Mouse (Mus musculus) kidney, embryonic 14.5 days (tissue): ENCODE measurements around the gene Gucy1b2. TPM values are rescaled to one million over a fixed set of nuclear protein-coding genes. Genes with fewer than 3 reads are reported as not detected.

Source experiments
- ATAC-seq: fragments of 200-750 bp; cut with Nextera tagmentation; 2 replicates; pipeline ENCODE4 v1.8.0; 2017; ENCODE audit warnings: moderate number of reproducible peaks, mild to moderate bottlenecking, moderate TSS enrichment, moderate library complexity; ENCODE audit not compliant: low FRiP score, low TSS enrichment
- H3K27ac ChIP-seq: fragments of 300-500 bp; sonication (generic); 2 replicates; pipeline ENCODE4 v1.5.1; 2014; ENCODE audit warnings: low read depth, mild to moderate bottlenecking, low read length, moderate library complexity, mixed read lengths
- H3K27me3 ChIP-seq: fragments of 300-500 bp; sonication (generic); 2 replicates; pipeline ENCODE4 v1.6.1; 2014; ENCODE audit warnings: mild to moderate bottlenecking, low read length; ENCODE audit not compliant: control insufficient read depth, insufficient read depth
- H3K36me3 ChIP-seq: fragments of 300-500 bp; sonication (generic); 2 replicates; pipeline ENCODE4 v1.6.1; 2014; ENCODE audit warnings: low read length, mixed read lengths; ENCODE audit not compliant: control insufficient read depth, insufficient read depth
- H3K4me1 ChIP-seq: fragments of 300-500 bp; sonication (generic); 2 replicates; pipeline ENCODE4 v1.6.1; 2014; ENCODE audit warnings: low read length, mixed read lengths; ENCODE audit not compliant: control insufficient read depth, insufficient read depth
- H3K4me2 ChIP-seq: fragments of 300-500 bp; sonication (generic); replicated peaks from 2 replicates; pipeline ENCODE4 v1.6.1; 2014; ENCODE audit warnings: low read depth, mild to moderate bottlenecking, low read length
- H3K4me3 ChIP-seq: fragments of 300-500 bp; sonication (generic); 2 replicates; pipeline ENCODE4 v1.5.1; 2014; ENCODE audit warnings: mild to moderate bottlenecking, low read length
- H3K9ac ChIP-seq: fragments of 300-500 bp; sonication (generic); 2 replicates; pipeline ENCODE4 v1.6.1; 2014; ENCODE audit warnings: low read depth, mild to moderate bottlenecking, low read length, moderate library complexity
- H3K9me3 ChIP-seq: fragments of 300-500 bp; sonication (generic); 2 replicates; pipeline ENCODE4 v1.6.1; 2016; ENCODE audit warnings: low read length; ENCODE audit not compliant: control insufficient read depth
- WGBS: fragments of 180-500 bp; shearing (Covaris S2); extraction: QIAGEN DNeasy Blood & Tissue Kit; methylation state at CpG from one replicate; pipeline ENCODE4 v1.1.7; 2014; 5-methylcytosine and 5-hydroxymethylcytosine counted together
- polyA plus RNA-seq: library from polyadenylated mRNA; unstranded; fragments of >200 nt; fragmentation: Nextera tagmentation; extraction: Ambion mirVana; gene quantifications from 2 replicates; pipeline ENCODE4 v1.2.1, GENCODE M21; 2014

Gucy1b2 gene
- polyA plus RNA-seq, 1 experiment from 2014 or later = not detected

DNA sequence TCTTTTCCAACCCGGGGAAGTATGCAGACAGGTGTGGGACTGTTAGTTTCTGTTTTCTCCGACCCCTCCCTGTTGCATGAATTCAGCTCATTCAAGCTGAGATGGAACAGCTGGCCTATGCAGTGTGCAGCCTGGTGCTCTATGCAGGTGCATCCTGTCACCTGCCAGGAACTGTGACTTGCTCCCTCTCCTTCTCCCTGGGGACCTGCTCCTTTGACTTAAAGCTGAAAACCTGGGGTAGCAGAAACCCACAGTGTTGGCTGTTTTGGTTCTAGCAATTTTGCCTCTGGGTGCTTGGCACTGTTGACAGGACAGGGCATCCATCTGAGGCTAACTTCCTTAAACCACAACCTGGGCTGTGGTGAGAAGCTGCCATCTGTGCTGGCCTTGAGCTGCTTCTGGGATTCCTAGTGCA, 30.8 kb downstream of the Gucy1b2 start:
- no peaks in the 10 kb centered on the region for H3K9me3 ChIP-seq
- H3K4me3 ChIP-seq = no peak overlapping the region
- no peak overlapping the region for H3K9ac ChIP-seq
- H3K4me2 ChIP-seq = no peak overlapping the region
- ATAC-seq = no peak
- H3K36me3 ChIP-seq = no peaks in the 10 kb centered on the region
- 46% methylated on average over 2 of the region's 2 CpGs for WGBS
- no peaks in the 10 kb centered on the region for H3K4me1 ChIP-seq
- H3K27ac ChIP-seq = no peak overlapping the region
- H3K27me3 ChIP-seq = no peaks in the 10 kb centered on the region

DNA sequence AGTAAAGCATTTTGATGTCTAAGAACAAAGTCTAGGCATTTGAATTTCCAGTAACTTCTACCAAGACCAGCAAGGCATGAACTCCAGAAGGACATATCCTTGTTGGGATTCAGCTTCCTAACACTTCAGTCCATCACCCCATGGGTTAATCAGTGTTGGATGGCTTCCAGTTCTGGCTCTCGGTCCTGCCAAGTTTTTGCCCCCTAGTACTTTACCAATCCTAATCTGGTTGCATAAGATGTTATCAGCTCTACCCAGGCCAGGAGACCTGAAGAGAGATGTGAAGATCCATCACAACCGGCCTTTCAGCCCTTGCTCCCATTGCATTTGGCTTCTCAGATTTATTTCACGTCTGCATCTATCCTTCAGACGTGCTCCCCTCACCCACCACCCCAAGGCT, 33.8 kb downstream of the Gucy1b2 start:
- no peak for ATAC-seq
- H3K9me3 ChIP-seq = no peaks in the 10 kb centered on the region
- no peaks in the 10 kb centered on the region for H3K4me1 ChIP-seq
- no peaks in the 10 kb centered on the region for H3K36me3 ChIP-seq
- no peak overlapping the region for H3K4me2 ChIP-seq
- H3K27me3 ChIP-seq = no peaks in the 10 kb centered on the region
- H3K9ac ChIP-seq = no peak overlapping the region
- H3K27ac ChIP-seq = no peak overlapping the region
- WGBS = 72% methylated on average over 4 of the region's 4 CpGs
- no peak overlapping the region for H3K4me3 ChIP-seq

DNA sequence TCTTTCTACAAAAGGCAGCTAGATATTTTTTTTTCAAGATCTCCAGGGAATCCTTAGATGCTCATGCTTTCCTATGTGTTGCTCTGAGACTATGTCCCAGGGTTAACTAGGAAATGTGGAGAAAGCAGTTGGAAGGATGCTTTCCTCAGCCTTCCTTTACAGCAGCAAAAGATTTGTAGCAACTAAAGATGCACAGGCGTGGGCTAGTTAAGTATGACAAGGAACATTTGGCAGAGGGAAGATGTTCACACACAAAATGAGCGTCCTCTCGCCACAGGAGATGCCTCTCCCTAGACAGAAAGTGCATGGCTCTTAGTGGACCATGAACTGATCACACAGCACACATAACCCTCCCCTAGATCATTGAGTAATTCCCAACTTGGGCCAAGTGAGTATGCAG, 38.6 kb downstream of the Gucy1b2 start:
- no peak overlapping the region for H3K4me2 ChIP-seq
- no peaks in the 10 kb centered on the region for H3K9me3 ChIP-seq
- H3K36me3 ChIP-seq = no peaks in the 10 kb centered on the region
- 77% methylated on average over 3 of the region's 3 CpGs for WGBS
- no peak overlapping the region for H3K4me3 ChIP-seq
- H3K9ac ChIP-seq = no peak overlapping the region
- H3K4me1 ChIP-seq = no peaks in the 10 kb centered on the region
- H3K27me3 ChIP-seq = no peaks in the 10 kb centered on the region
- H3K27ac ChIP-seq = no peak overlapping the region
- ATAC-seq = no peak

DNA sequence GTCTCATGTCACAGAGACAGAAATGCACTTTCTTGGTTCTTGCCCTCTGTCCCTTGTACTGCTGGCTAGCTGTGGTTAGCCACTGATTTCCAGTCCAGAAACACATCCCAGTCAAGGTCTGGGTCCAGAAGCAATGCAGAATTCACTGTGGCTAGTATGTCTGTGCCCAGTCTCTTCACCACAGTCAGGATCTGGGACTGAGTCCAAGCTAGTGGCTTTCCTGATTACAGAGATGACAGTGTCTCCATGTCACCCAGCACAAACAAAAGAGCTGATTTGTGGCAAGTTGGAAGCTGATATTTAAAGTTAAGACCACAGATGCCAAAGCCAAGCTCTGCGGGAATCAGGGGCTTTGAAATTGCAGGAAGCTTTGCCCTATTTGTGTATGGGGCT, 39.4 kb downstream of the Gucy1b2 start:
- H3K4me3 ChIP-seq = no peak overlapping the region
- no peaks in the 10 kb centered on the region for H3K9me3 ChIP-seq
- WGBS = 19% methylated on average over 1 of the region's 1 CpGs
- no peak overlapping the region for H3K4me2 ChIP-seq
- H3K4me1 ChIP-seq = no peaks in the 10 kb centered on the region
- H3K9ac ChIP-seq = no peak overlapping the region
- ATAC-seq = no peak
- no peaks in the 10 kb centered on the region for H3K36me3 ChIP-seq
- no peaks in the 10 kb centered on the region for H3K27me3 ChIP-seq
- H3K27ac ChIP-seq = no peak overlapping the region

DNA sequence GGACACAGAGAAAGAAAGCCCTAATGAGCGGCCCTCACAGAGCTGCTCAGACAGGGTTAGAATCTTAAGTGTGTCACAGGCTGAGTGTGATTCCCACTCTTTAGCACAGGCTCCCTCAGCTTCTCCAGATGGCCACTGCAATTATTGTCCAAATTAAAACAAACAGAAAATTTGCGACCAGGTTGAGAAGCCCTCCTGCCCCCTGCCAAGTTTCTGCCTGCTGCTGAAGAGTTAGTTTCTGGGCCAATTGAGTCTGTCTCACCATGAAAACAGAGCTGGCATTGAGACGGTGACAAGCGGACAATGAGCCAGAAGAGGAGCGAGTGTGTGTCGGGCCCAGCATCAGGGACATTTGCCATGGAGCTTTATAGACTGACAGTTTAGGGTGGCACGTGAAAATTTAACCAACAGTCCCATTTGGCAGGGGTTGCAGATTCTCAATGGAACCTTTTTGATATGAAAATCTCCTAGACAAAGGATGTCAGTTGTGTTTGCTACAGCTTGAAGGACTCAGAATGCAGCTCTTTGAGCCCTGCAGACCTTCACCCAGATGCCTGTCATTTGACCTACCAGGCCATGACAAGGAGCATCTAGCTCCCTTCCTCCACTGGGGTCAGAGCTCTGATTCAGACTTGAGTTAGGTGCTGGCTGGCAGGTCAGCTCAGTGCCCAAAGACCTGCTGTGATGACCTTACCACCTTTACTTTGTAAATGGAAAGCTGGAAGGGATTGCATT, 39.9 kb downstream of the Gucy1b2 start:
- no peak overlapping the region for H3K9ac ChIP-seq
- 57% methylated on average over 7 of the region's 7 CpGs for WGBS
- no peaks in the 10 kb centered on the region for H3K36me3 ChIP-seq
- no peak overlapping the region for H3K4me3 ChIP-seq
- no peak overlapping the region for H3K4me2 ChIP-seq
- no peaks in the 10 kb centered on the region for H3K9me3 ChIP-seq
- H3K27me3 ChIP-seq = no peaks in the 10 kb centered on the region
- no peak overlapping the region for H3K27ac ChIP-seq
- no peaks in the 10 kb centered on the region for H3K4me1 ChIP-seq
- no peak for ATAC-seq

DNA sequence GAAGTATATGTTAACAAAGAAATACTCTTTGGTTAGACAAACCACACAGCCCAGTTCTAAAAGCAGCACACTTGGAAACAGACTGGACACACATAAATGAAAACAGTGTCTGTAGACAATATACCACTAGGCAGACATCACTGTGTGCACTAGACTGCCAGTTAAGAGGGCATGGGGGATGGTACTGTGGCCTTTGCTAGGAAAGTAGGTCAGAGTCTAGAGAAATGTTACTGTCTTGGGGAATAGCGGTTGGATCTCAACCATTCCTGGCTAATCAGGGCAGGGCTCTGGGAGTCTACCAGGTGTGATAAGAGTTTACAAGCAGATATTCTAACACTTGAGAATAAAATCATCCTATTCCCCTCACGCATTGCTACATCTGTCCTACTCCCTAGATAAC, 60.7 kb downstream of the Gucy1b2 start:
- H3K27me3 ChIP-seq = no peaks in the 10 kb centered on the region
- H3K4me1 ChIP-seq = no peaks in the 10 kb centered on the region
- no peaks in the 10 kb centered on the region for H3K9me3 ChIP-seq
- H3K27ac ChIP-seq = no peak overlapping the region
- no peak overlapping the region for H3K4me3 ChIP-seq
- no peak overlapping the region for H3K4me2 ChIP-seq
- WGBS = 89% methylated on average over 2 of the region's 2 CpGs
- no peak for ATAC-seq
- H3K9ac ChIP-seq = no peak overlapping the region
- no peaks in the 10 kb centered on the region for H3K36me3 ChIP-seq

DNA sequence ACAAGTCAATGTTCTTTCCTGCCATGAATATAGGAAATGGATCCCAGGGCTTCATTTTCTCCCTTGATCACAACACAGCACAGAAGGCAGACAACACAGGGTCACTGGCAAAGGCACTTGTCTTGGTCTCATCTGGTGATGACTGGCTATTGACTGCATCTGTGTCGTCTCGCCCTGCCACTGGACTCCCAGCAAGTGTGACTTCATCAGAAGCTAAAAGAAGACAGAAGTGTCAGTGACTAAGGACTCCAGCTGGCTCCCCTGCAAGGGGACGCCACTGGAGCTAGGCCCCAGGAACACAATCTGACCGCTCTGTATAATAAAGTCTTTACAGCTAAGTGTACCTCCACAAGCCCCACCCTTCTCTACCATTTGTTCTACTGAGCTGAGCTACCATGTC, 63.3 kb downstream of the Gucy1b2 start:
- Histone ChIP-seq H3K4me2 (no peak overlapping the region), H3K4me1 (no peaks in the 10 kb centered on the region), H3K27ac (no peak overlapping the region), H3K4me3 (no peak overlapping the region), H3K9ac (no peak overlapping the region), H3K36me3 (no peaks in the 10 kb centered on the region), H3K27me3 (no peaks in the 10 kb centered on the region), H3K9me3 (no peaks in the 10 kb centered on the region)
- ATAC-seq = no peak
- 40% methylated on average over 4 of the region's 4 CpGs for WGBS

DNA sequence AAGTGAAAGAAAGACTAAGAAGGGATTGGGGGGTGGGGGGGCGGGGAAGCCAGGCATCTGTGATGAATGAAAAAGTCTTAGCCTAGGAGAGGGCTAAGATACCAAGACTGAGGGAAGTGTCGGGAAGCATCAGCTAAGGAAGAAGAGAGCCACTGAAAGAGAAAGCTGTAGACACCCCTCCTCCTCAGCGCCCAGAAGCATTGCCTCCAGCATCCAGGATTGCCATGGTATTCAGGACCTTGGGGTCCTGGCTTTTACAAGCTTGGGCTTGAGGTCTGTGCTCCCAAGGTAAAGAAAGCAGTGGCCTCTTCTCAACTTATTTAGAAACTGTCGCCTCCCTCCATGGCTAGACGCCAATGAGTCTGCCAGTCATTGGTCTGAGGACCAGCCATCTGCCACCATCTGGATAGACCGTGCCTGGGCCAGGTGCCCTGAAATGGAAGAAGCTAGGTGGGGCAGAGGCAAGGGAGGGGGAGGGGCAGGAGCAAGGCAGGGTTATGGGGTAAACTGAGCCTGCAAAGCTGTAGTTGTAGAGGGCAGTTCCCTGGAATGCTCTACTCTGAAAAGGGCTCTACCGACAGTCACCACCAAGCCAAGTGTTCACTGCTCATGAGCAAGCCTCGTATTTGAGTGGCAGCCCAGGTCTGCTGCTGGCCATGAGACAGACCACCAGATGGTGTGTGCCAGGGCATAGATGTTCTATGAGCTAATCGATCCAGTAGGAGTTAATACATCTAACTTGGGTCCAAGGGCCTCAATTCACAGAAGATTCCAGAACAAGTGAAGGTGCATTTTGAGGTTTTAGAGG, 66.2 kb downstream of the Gucy1b2 start:
- no peak overlapping the region for H3K9ac ChIP-seq
- no peaks in the 10 kb centered on the region for H3K27me3 ChIP-seq
- no peak for ATAC-seq
- no peaks in the 10 kb centered on the region for H3K4me1 ChIP-seq
- no peaks in the 10 kb centered on the region for H3K36me3 ChIP-seq
- H3K4me3 ChIP-seq = no peak overlapping the region
- H3K27ac ChIP-seq = no peak overlapping the region
- 78% methylated on average over 9 of the region's 9 CpGs for WGBS
- H3K4me2 ChIP-seq = no peak overlapping the region
- H3K9me3 ChIP-seq = no peaks in the 10 kb centered on the region

DNA sequence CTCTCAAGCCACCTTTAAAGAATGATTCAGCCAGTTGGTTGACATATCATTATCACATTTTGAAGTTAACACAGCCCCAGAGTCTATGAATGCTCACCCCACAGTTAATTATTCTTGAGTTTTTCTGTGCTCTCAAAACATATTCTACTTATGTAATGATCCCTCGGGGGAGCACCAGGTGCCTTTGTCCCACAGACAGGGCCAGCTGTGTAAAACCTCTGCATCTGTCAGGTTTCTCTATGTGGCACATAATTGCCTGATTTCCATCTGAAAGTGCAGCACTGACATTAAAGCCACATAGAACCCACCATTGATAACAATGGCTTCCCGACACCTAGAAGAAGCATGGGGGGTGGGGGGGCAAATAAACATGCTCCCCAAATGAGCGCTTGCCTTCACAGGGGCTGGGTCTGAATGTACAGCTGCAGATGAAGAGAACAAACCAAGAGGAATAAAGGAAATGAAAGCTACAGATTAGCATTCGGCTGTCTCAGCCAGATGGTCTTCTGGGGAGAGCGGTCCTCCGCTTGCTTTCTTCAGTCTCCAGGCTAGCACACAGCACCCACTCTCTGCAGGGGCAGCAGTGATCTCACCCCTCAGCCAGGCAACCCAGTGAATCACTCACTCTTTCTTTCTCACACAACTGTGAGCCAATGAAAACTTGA, 66.9 kb downstream of the Gucy1b2 start:
- H3K9me3 ChIP-seq = no peaks in the 10 kb centered on the region
- no peaks in the 10 kb centered on the region for H3K36me3 ChIP-seq
- H3K4me2 ChIP-seq = no peak overlapping the region
- H3K27ac ChIP-seq = no peak overlapping the region
- WGBS = 72% methylated on average over 6 of the region's 6 CpGs
- H3K27me3 ChIP-seq = no peaks in the 10 kb centered on the region
- no peak for ATAC-seq
- no peak overlapping the region for H3K4me3 ChIP-seq
- no peaks in the 10 kb centered on the region for H3K4me1 ChIP-seq
- H3K9ac ChIP-seq = no peak overlapping the region
